Mouse (Mus musculus) brain, embryonic 14.5 days (tissue): Measurements from ENCODE around the gene Atp2b1.

Experiments
- CTCF ChIP-seq: fragments of 200-500 bp; IDR thresholded peaks from 2 replicates; pipeline ENCODE4 v1.5.1; 2012; ENCODE audit warnings: inconsistent platforms, mild to moderate bottlenecking, moderate library complexity, borderline replicate concordance; ENCODE audit not compliant: insufficient read depth, insufficient read length; ENCODE audit errors: extremely low read depth
- POLR2A ChIP-seq: fragments of 200-500 bp; IDR thresholded peaks from 2 replicates; pipeline ENCODE4 v1.6.1; 2012; ENCODE audit warnings: mild to moderate bottlenecking, inconsistent platforms, borderline replicate concordance; ENCODE audit not compliant: poor library complexity, insufficient read depth, insufficient read length, severe bottlenecking; ENCODE audit errors: extremely low read depth

DNA sequence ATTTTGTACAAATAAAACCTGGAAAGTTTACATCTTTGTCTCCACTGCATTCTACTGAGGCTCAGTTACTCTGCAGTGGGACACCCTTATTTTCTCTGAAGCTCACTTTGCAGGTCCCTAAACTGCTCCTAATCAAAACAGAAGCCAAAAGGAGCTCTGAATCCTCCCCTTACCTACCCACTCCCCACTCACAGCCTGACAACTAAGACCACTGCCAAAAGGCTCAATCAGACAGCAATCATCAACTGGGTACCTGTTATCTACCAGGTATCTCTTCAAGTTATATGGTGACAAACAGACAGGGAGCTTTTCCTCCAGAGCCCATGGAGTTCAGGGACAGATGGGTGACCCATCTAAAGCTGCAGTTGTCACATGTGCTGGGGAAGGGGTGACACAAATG, 138.9 kb downstream of the Atp2b1 start:
- no peak for TF ChIP-seq POLR2A
- no peak for TF ChIP-seq CTCF
